Mouse (Mus musculus) hindbrain, embryonic 11.5 days (tissue): ENCODE measurements at regions not wholly inside any gene's neighbourhood (a gene's known extent, or its start where the extent isn't known, plus 50 kb on each side); places are given as distances from the start of the nearest gene placed in this dataset.

Experiments used
- ATAC-seq: fragments of 200-750 bp; cut with Nextera tagmentation; 2 replicates; pipeline ENCODE4 v1.8.0; 2017; ENCODE audit warnings: mild to moderate bottlenecking, moderate TSS enrichment, moderate library complexity; ENCODE audit not compliant: low FRiP score
- DNase-seq: peaks from one replicate; pipeline ENCODE4 v3.0.0-alpha.2; 2015; ENCODE audit warnings: low spot score
- H3K27ac ChIP-seq: fragments of 300-500 bp; sonication (generic); 2 replicates; pipeline ENCODE4 v1.5.1; 2014; ENCODE audit warnings: mild to moderate bottlenecking, low read depth, low read length
- H3K27me3 ChIP-seq: fragments of 300-500 bp; sonication (generic); 2 replicates; pipeline ENCODE4 v1.6.1; 2014; ENCODE audit warnings: mild to moderate bottlenecking, low read length, moderate library complexity, mixed read lengths; ENCODE audit not compliant: control insufficient read depth, insufficient read depth
- H3K36me3 ChIP-seq: fragments of 300-500 bp; sonication (generic); 2 replicates; pipeline ENCODE4 v1.6.1; 2014; ENCODE audit warnings: mild to moderate bottlenecking, low read length, moderate library complexity, mixed read lengths; ENCODE audit not compliant: control insufficient read depth, insufficient read depth
- H3K4me1 ChIP-seq: fragments of 300-500 bp; sonication (generic); replicated peaks from 2 replicates; pipeline ENCODE4 v1.6.1; 2014; ENCODE audit warnings: low read length, mixed read lengths; ENCODE audit not compliant: control insufficient read depth, insufficient read depth
- H3K4me2 ChIP-seq: fragments of 300-500 bp; sonication (generic); replicated peaks from 2 replicates; pipeline ENCODE4 v1.6.1; 2014; ENCODE audit warnings: mild to moderate bottlenecking, low read depth, low read length
- H3K4me3 ChIP-seq: fragments of 300-500 bp; sonication (generic); 2 replicates; pipeline ENCODE4 v1.5.1; 2014; ENCODE audit warnings: low read depth, low read length
- H3K9ac ChIP-seq: fragments of 300-500 bp; sonication (generic); 2 replicates; pipeline ENCODE4 v1.6.1; 2014; ENCODE audit warnings: low read depth, low read length
- H3K9me3 ChIP-seq: fragments of 300-500 bp; sonication (generic); 2 replicates; pipeline ENCODE4 v1.6.1; 2016; ENCODE audit warnings: low read length; ENCODE audit not compliant: control insufficient read depth
- WGBS: fragments of 180-500 bp; shearing (Covaris S2); extraction: QIAGEN DNeasy Blood & Tissue Kit; methylation state at CpG from one replicate; pipeline ENCODE4 v1.1.7; 2014; 5-methylcytosine and 5-hydroxymethylcytosine counted together

DNA sequence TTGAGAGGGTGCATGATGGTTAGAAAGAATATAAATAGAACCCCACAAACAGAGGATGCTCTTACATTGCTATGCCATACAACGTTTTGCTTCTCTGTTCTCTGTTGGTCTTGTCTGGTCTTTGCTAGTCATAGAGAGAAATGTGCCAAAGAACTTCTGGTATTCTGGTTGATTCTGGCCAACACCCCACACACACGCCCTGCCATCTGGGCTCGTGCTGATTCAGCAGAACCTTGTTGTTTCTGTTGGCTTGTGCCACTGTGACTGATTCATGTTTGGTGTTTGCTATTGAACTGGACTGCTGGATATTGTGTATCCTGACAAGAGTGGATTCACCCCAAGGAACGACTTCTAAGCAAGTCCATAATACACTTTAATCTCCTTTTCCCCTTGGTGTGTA is 126.0 kb upstream of the Rasa1 start:
- H3K36me3 ChIP-seq = no peaks in the 10 kb centered on the region
- no peak for ATAC-seq
- WGBS = 85% methylated on average over 4 of the region's 4 CpGs
- no peaks in the 10 kb centered on the region for H3K27me3 ChIP-seq
- H3K4me2 ChIP-seq = no peak overlapping the region
- no peaks in the 10 kb centered on the region for H3K9me3 ChIP-seq
- H3K9ac ChIP-seq = no peak overlapping the region
- no peak overlapping the region for H3K27ac ChIP-seq
- no peaks in the 10 kb centered on the region for H3K4me1 ChIP-seq
- no peak for DNase-seq
- no peak overlapping the region for H3K4me3 ChIP-seq

DNA sequence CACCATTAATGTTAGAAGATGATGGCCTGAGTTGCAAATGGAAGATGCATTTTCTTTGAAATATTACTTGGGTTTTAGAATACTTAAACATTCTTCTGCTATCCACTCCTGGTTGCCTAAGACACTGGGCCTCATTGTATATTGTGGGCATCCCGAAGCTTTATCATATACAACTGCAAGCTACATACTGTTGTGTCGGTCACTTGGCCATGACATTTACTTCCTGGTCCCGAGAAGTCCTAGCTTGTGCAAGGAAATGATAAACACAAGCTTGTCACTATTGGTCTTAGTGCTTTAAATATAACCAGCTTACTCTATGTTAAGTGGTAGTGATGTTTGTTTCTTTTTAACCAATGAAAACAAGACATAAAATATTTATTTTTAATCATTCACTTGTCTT is 122.4 kb upstream of the Rasa1 start:
- Histone ChIP-seq H3K4me2 (no peak overlapping the region), H3K27ac (no peak overlapping the region), H3K9ac (no peak overlapping the region), H3K4me1 (no peaks in the 10 kb centered on the region), H3K27me3 (no peaks in the 10 kb centered on the region), H3K4me3 (no peak overlapping the region), H3K9me3 (no peaks in the 10 kb centered on the region), H3K36me3 (no peaks in the 10 kb centered on the region)
- DNase-seq (no peak), ATAC-seq (no peak)
- 86% methylated on average over 3 of the region's 3 CpGs for WGBS

DNA sequence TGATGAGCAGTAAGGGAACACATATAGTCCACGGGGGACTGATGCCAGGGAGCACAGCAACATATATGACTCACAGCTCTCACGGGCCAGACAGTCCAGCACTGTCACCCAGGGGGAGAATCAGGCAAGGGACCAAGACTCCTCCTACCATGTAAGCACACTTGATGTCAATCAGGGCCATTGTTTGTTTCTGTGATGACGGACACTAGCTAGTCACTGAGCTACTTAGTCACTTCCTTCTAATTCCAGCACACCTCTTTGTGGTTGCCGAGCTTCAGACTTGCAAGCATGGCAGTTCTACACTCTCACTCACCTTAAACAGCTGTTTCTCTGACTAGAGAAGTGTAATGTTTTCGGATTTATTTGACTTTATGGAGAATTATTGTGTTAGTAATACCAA is 109.9 kb upstream of the Rasa1 start:
- Histone ChIP-seq H3K27ac (no peak overlapping the region), H3K4me1 (no peaks in the 10 kb centered on the region), H3K36me3 (no peaks in the 10 kb centered on the region), H3K27me3 (no peaks in the 10 kb centered on the region), H3K9me3 (no peaks in the 10 kb centered on the region), H3K9ac (no peak overlapping the region), H3K4me3 (no peak overlapping the region), H3K4me2 (no peak overlapping the region)
- ATAC-seq (no peak), DNase-seq (no peak)
- WGBS = 78% methylated on average over 5 of the region's 5 CpGs

DNA sequence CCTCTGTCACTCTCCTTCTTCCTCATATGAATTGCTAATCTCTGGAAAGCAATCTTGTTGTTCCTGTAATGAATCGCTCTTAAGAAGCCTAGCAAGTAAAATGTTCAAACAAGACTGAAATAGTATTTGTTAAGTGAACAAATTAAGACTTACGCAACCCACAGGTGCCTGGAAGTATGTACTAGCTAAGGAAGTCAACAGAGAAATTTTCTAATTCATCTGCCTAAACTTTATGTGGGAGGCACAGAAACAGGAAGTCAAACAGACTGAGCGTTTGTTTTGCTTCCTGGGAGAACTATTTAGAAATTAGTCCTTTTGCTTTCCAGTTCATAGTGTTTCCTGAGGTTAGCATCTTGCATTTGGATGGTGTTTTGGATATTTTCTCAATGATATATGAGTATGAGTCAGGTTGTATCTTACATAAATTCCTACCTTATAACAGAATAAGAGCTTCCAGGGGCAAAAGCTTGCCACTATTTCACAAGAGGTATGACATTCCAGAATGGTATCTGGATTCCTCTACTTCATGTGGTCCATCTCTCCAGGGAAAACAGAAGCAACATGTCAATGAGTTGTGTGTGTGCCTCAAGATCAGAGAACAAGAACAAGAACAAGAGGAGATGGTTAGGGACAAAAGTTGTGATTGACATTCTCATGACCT is 87.5 kb upstream of the Rasa1 start:
- no peak overlapping the region for H3K4me3 ChIP-seq
- H3K9me3 ChIP-seq = no peaks in the 10 kb centered on the region
- H3K4me2 ChIP-seq = no peak overlapping the region
- no peak overlapping the region for H3K27ac ChIP-seq
- H3K36me3 ChIP-seq = no peaks in the 10 kb centered on the region
- no peaks in the 10 kb centered on the region for H3K4me1 ChIP-seq
- no peak for ATAC-seq
- no peak for DNase-seq
- H3K27me3 ChIP-seq = no peaks in the 10 kb centered on the region
- H3K9ac ChIP-seq = no peak overlapping the region
- WGBS = 86% methylated on average over 3 of the region's 3 CpGs

DNA sequence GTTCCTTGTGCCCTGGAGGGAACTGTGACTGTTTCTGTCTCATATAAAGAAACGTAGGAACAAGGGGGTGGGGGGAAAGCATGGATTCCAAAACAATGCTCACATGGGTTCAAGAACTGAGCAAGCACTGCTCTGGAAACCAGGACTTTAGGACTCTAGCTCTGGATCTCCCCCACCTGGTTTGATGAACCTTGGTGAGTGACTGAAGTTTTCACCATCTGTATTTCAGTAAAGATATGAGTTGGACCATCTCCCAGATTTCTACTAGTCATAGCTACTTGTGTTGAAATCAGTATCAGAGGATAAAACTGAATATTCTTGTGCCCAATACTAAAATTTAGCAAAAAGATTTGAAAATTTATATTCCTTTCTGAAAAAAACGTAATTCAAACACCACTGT is 70.7 kb upstream of the Rasa1 start:
- WGBS = 80% methylated on average over 2 of the region's 2 CpGs
- Histone ChIP-seq H3K9ac (no peak overlapping the region), H3K27me3 (no peaks in the 10 kb centered on the region), H3K36me3 (no peaks in the 10 kb centered on the region), H3K27ac (no peak overlapping the region), H3K9me3 (no peaks in the 10 kb centered on the region), H3K4me1 (no peaks in the 10 kb centered on the region), H3K4me2 (no peak overlapping the region), H3K4me3 (no peak overlapping the region)
- ATAC-seq = no peak
- DNase-seq = no peak

DNA sequence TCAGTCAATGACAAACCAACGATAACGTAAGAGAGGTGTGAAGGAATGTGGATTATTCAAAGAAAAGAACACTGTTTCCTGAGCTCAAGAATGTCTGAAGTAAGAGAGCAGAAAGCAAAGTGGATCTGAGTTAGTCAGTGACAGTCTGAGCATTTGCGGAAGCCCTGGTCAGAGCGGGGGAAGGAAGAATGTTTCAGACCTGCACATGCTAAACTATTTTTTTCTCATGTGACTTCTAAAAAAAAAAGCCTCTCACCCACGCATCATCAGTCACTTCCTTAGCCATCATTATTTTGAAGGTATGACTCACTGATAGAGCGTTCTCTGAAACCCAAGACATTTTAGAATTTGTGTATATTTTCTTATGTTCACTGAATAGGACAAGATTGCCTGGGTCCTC is 70.2 kb upstream of the Rasa1 start:
- Histone ChIP-seq H3K4me2 (no peak overlapping the region), H3K9me3 (no peaks in the 10 kb centered on the region), H3K4me3 (no peak overlapping the region), H3K4me1 (no peaks in the 10 kb centered on the region), H3K27me3 (no peaks in the 10 kb centered on the region), H3K9ac (no peak overlapping the region), H3K27ac (no peak overlapping the region), H3K36me3 (no peaks in the 10 kb centered on the region)
- 89% methylated on average over 6 of the region's 6 CpGs for WGBS
- ATAC-seq (no peak), DNase-seq (no peak)

DNA sequence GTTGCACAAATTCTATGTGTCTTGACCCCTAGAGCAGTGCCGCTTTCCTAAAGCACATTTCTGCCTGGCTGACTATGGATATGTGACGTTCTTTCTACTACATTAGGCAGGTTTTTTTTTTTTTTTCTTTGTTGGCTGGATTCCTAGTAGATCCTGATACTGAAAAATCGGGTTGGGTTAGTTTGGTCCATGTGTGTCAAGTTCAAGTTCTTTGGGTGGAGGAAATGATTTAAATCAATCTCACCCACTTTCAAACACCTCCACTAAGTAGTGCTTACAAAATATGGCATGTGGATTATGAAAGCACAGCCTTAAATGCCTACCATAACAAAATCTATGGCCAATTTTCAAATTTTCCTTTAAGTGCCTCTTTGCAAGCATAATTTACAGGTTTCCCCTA is 63.1 kb upstream of the Rasa1 start:
- 78% methylated on average over 3 of the region's 3 CpGs for WGBS
- ATAC-seq = no peak
- Histone ChIP-seq H3K27me3 (no peaks in the 10 kb centered on the region), H3K4me2 (no peak overlapping the region), H3K9ac (no peak overlapping the region), H3K9me3 (no peaks in the 10 kb centered on the region), H3K36me3 (no peaks in the 10 kb centered on the region), H3K27ac (no peak overlapping the region), H3K4me1 (no peaks in the 10 kb centered on the region), H3K4me3 (no peak overlapping the region)
- DNase-seq = no peak
